Mouse (Mus musculus): ENCODE data around the gene Ahnak.

DNA sequence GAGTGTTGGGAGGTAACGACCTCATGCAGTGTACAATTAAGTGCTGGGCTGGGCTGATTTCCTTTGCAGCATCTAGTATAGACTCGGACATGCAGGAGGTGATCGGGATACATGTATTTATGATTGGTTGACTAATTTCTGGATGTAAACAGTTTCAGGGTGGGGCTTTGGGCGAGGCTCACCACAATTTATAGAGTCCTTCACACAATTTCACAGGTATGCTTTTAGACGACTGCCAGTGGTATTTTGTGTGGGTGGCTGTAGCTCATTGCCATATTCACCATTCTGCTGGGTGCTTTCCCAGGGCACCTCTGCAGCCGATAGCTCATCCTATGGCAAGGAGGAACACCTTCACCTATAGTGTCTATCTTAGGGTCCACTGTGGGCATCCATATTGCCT is 9.5 kb downstream of the Ahnak start:
- TF ChIP-seq CTCF (IDR thresholded peaks at IDR 0.05; ENCODE audit: low read depth) (no peak), EP300 (IDR thresholded peaks at IDR 0.05; ENCODE audit: low read depth) (no peak)
